Mouse (Mus musculus) adrenal gland, postnatal 25 days (tissue): ENCODE measurements around the gene Adpgk. TPM values are rescaled to one million over a fixed set of nuclear protein-coding genes. Genes with fewer than 3 reads are reported as not detected.

ENCODE experiments used
- total RNA-seq: library from RNA; stranded (reverse); gene quantifications from 2 replicates; pipeline ENCODE4 v1.2.3, GENCODE M21; 2021

Gene Adpgk
- total RNA-seq, 1 experiment from 2014 or later, result 28.6 TPM

Other genes starting within 250 kb of the Adpgk start
- gene Bbs4, start 62.0 kb downstream of the Adpgk start, total RNA-seq, result 8.3 and 11.4 TPM in 2 replicates
- gene Arih1, start 195.1 kb downstream of the Adpgk start, total RNA-seq, result 138 and 142 TPM in 2 replicates
- gene Hexa, start 248.0 kb downstream of the Adpgk start, total RNA-seq, result 148 and 158 TPM in 2 replicates
- gene Tmem202, start 248.3 kb downstream of the Adpgk start, total RNA-seq, result 3.5 and 5.0 TPM in 2 replicates